Mouse (Mus musculus) heart, postnatal 4 days (tissue): ENCODE results near the gene Lbh. TPM values are rescaled to one million over a fixed set of nuclear protein-coding genes. Genes with fewer than 3 reads are reported as not detected.

Source experiments
- DNase-seq: peaks from one replicate; pipeline ENCODE4 v3.0.0; 2021
- total RNA-seq, 2 experiments: library from RNA; stranded (reverse); gene quantifications; 2 replicates each; pipeline ENCODE4 v1.2.3; 2021

The Lbh gene
- total RNA-seq, 2 experiments from 2014 or later: 730 to 743 TPM

- no peak for DNase-seq
Observed at GRCm38 (mm10) chr17:72911751-72912150, 6.4 kb upstream of the Lbh start.

- no peak for DNase-seq
Observed at GRCm38 (mm10) chr17:72914082-72914481, 4.0 kb upstream of the Lbh start.

- DNase-seq: peak; percentile 70
Observed at GRCm38 (mm10) chr17:72917241-72918030, 669 bp upstream of the Lbh start.

- DNase-seq: peak; percentile 64
Observed at GRCm38 (mm10) chr17:72918571-72919541, 751 bp downstream of the Lbh start.

- DNase-seq: no peak
Observed at GRCm38 (mm10) chr17:72919641-72920040, 1.5 kb downstream of the Lbh start.

GRCm38 (mm10) chr17:72920430-72920829, 2.3 kb downstream of the Lbh start:
- peak; percentile 14 for DNase-seq

GRCm38 (mm10) chr17:72920971-72921370, 2.9 kb downstream of the Lbh start:
- peak; percentile 14 for DNase-seq

GRCm38 (mm10) chr17:72922206-72922605, 4.1 kb downstream of the Lbh start:
- peak; percentile 7 for DNase-seq

GRCm38 (mm10) chr17:72923283-72923682, 5.2 kb downstream of the Lbh start:
- no peak for DNase-seq

- peak; percentile 12 for DNase-seq
Observed at GRCm38 (mm10) chr17:72924295-72924694, 6.2 kb downstream of the Lbh start.

- DNase-seq: no peak
Observed at GRCm38 (mm10) chr17:72925111-72925510, 7.0 kb downstream of the Lbh start.

- peak; percentile 62 for DNase-seq
Observed at GRCm38 (mm10) chr17:72925804-72926617, 7.9 kb downstream of the Lbh start.

- DNase-seq: no peak
Observed at GRCm38 (mm10) chr17:72926994-72927393, 8.9 kb downstream of the Lbh start.

- DNase-seq: no peak
Observed at GRCm38 (mm10) chr17:72933116-72933515, 15.0 kb downstream of the Lbh start.

- no peak for DNase-seq
Observed at GRCm38 (mm10) chr17:72934146-72934545, 16.0 kb downstream of the Lbh start.

GRCm38 (mm10) chr17:72934653-72935052, 16.5 kb downstream of the Lbh start:
- DNase-seq: peak; percentile 54

- DNase-seq: no peak
Observed at GRCm38 (mm10) chr17:72935921-72936320, 17.8 kb downstream of the Lbh start.

- no peak for DNase-seq
Observed at GRCm38 (mm10) chr17:72936336-72936735, 18.2 kb downstream of the Lbh start.

GRCm38 (mm10) chr17:72937204-72937603, 19.1 kb downstream of the Lbh start:
- no peak for DNase-seq

- DNase-seq: peak; percentile 55
Observed at GRCm38 (mm10) chr17:72938026-72938795, 20.1 kb downstream of the Lbh start.

- DNase-seq: no peak
Observed at GRCm38 (mm10) chr17:72938871-72939568, 20.9 kb downstream of the Lbh start.
